Mouse (Mus musculus) bone marrow macrophage, adult 2 months (primary cell): ENCODE data around the gene Slc22a16.

ENCODE experiments used
- CTCF ChIP-seq: IDR thresholded peaks from 2 replicates; pipeline ENCODE4 v1.5.1; 2012; ENCODE audit warnings: low read depth, mild to moderate bottlenecking, low read length, moderate library complexity
- POLR2A ChIP-seq: IDR thresholded peaks from 2 replicates; pipeline ENCODE4 v1.6.1; 2012; ENCODE audit warnings: mild to moderate bottlenecking, low read depth, low read length, borderline replicate concordance

- TF ChIP-seq CTCF, result no peak
- no peak for TF ChIP-seq POLR2A
These were observed 27.0 kb downstream of the Slc22a16 start for GRCm38 (mm10) chr10:40597177-40597576.
